Mouse (Mus musculus) layer of hippocampus, postnatal 25 days (tissue): ENCODE measurements at regions not wholly inside any gene's neighbourhood (a gene's known extent, or its start where the extent isn't known, plus 50 kb on each side); places are given as distances from the start of the nearest gene placed in this dataset.

Experiments
- DNase-seq, 2 experiments: peaks; one replicate each; pipeline ENCODE4 v3.0.0; 2022; ENCODE audit warnings: mixed read lengths in 2 of 2, low spot score in 1 of 2; ENCODE audit errors: extremely low spot score in 1 of 2

DNA sequence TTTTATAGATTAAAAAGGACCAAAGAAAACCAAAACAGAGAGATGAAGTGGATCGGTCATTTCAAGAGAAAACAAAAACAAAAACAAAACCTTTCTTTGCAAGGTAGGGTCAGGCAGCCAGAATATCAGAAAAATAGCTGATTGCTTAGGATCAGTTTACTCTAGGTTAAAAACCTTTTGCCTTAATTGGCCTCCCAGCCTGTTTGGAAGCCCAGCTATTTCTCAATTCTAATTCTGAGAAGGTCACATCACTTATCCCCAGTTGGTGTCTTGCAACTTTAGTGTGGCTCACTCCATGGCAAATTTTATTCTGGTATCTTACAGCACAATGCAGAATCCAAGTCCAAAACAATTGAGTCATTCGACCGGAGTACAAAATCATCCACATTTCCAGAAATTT, 70.0 kb downstream of the 1190002N15Rik start:
- no peak for DNase-seq

DNA sequence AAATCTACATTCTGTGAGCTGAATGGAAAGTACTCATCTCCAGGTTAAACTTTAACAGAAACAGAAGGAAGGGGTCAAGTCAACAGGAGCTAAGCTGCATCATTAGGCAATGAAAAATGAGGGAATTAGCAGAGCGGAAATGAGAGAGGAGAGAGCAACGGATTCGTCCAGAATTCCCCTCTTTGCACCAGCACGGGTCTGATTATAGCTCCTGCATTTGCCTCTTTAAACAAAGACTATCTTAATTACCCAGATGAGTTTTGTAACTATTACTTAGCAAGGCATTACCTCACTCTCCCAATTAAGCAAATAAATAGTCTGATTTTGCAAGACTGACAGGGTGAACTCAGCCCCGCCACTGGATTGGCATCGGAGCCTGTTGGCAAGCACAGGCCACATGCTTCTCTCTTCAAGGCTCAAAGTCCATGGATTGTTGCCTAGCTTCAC, 81.8 kb downstream of the 1190002N15Rik start:
- no peak for DNase-seq

DNA sequence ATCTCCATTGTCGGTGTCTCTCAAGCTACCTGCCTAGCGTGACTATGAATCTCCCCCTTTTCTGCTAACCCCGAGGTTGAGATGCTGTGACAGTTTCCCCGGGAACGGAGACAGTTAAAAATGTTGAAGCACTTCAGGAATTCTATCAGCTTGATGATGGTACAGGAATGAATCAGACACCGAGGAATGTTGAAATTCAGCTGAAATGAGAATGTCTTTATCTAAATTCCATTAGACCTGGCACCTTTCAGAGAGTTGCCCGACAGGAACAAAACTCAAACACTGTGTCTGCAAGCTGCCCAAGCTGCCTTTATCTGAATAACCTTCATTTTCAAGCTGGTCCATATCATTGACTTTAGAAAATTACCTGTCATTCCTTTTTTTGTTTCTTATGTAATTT, 82.4 kb downstream of the 1190002N15Rik start:
- DNase-seq, result no peak

DNA sequence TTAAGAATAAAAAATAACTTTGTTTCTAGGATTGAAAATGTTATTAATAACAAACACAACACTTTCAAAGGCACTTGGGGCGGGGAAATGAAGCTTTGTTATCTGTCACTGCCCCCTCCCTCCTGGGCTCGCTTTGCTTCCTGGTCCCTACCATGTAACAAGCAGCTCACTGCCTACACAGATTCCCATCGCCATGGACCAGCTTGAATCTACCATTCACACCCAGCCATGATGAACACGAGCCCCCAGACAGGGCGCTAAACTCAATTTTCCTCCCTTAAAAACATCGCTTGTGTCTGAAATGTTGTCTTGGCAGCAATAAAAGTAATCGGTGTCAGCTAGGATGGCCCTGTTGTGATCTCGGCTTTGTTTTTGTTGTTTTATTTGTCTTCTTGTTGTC, 88.0 kb downstream of the 1190002N15Rik start:
- DNase-seq, result no peak

DNA sequence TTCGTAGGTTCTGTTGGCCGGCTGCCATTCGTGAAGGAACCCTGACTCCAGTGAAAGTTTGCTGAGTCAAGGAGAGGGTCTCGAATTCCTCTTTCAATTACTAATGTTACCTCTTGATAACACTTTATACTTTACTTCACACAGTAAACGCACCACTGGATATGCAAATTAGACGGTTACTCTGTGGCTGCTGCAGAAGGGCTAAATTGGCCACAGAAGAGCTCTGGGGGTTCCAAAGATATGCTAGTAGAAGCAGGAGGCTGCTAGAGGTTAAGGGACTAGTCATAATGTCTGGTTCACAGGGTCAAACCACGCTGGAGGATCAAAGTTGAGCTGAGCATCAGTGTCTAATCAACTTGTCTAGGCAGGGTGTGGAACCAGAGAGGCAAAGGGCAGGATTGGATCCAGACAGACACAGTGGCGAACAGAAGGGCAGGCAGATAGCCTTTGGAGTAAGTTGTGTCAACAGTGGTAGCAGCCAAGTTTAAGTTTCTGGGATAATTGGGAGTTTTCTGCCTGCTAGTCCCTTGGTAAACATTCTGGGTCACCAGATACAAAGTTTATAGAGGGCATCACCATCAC, 91.6 kb downstream of the 1190002N15Rik start:
- no peak for DNase-seq

DNA sequence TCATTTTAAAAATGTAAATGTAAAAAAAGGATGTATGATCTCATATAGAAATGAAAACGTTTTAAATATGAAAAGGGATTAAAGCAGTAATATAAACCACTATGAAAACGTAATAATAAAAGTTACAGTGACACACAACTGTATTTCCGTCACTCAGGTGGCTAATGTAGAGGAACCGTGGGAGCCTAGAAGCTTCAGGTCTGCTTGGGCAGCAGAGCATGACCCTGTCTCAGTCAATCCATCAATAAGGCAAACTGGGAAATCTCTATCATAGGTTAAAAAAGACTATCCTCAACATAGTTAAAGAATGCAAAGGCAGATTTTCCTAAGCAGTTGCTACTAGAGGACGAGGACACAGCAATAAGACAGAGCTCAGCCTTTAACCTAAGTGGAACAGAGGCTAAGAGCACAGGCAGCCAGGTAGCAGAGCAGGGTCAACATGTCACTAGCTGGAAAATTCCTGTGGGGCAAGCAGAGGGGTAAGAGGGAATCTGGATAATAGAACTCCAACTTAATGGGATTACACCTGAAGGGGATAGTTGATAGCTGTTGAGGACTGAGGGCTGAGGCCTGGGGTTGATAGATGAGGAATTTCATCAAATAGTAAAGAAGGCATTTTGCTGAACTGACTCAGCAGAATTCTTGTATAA, 93.6 kb downstream of the 1190002N15Rik start:
- DNase-seq, result no peak

DNA sequence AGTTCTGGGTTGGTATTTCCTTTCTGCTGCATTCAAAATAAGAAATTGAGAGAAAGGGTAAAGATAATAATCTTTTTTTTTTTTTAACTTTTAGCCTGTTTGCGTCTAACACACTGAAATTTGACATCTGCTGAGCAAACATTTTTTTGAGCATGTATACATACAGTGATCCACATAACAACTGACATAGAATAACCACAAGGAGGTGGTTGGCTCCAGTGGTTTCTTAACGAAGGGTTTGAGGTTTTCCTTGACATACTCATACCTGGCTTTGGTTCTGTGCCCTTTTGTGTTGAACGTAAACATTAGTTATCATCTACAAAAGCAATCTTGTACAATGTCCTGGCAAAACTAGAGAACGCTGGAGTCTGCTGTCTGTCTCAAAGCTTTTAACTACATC, 96.5 kb downstream of the 1190002N15Rik start:
- no peak for DNase-seq

DNA sequence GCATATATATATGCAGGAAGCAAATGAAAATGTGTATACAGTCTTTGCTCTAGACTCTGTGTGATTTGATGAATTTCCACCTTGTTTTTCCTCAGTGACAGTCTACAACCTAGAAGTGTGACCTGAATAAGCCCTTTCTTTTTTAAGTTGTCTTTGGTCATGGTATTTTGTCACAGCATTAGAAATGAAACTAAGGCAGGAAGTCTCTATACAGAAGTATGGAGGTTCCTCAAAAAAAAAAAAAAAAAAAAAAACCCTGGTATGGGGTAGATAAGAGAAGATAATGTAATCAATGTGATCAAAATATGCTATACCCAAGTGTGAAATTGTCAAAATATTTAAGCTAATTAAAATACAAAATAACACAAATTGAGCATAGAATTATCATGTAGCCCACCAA, 104.4 kb downstream of the 1190002N15Rik start:
- DNase-seq, result no peak

DNA sequence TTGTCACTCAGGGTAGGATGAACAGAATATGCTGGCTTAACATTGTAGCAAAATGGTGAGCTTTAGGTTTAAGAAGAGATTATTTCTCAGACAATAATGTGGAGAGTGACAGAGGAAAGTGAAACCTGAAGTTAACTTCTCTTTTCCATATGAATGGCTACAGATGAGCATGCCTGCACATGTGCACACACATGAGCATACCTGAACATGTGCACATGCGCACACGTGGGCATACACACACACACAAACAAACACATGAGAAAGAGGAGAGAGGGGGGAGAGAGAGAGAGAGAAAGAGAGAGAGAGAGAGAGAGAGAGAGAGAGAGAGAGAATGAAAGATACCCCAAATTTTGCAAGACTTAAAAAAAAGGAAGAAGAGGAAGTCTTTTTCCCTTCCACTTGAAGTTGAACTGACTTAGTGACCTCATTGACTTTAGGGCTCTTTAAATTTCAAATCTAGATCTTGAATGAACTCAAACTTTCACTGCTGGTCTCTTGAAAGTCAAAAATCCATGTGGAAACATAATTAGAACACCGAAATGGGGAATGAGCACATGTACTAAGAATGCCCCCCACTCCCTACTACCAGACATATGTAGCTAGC, 105.6 kb downstream of the 1190002N15Rik start:
- DNase-seq, result no peak

DNA sequence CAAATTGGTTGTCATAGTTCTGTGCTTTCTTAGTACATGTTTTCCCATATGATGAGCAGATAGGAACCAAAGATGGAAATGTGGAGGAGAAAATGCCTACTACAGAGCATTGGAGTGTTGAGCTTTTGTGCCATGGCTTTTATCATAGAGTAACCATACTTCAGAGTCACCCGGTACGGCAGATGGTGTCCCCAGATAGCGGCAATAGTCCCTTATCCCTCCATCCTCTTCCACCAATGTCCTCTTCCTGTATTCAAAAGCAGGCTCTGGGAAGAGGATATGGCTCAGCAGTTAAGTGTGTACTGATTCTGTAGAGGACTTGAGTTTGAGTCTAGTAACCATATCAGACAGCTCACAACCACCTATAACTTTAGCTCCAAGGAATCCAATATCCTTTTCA, 106.3 kb downstream of the 1190002N15Rik start:
- DNase-seq, result no peak

DNA sequence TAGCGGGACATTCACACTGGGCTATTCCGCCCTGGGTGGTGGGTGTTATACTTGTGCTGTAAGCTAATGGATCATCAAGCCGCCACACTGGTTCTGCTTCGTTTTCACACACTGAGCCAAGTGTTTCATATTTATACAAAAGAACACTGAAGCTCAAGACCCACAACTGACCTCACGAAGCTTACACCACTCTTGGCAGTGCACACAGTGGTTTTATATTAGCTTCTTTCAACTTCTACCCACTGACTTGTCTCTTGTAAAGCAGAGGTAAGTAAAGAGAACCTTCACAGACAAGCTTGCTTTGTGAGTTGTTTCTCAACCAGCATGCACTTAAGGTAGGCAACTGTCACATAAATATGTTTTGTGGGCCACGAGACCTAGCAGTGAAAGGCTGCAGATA, 106.9 kb downstream of the 1190002N15Rik start:
- DNase-seq, result no peak

DNA sequence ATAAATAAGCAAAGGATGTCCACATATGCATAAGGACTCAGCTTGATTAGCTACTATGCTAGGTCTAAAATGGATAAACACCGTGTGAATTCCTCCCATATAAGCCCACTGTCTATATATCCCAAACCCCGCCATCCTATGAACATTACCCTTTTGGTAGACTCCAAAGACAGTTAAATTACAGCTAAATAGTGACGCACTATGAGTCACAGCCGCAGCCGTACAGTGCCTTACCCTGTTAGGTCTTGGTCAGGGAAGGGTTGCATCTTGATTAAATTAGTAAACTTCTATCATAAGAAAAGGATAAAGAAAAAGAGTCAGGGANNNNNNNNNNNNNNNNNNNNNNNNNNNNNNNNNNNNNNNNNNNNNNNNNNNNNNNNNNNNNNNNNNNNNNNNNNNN, 111.1 kb downstream of the 1190002N15Rik start:
- no peak for DNase-seq

DNA sequence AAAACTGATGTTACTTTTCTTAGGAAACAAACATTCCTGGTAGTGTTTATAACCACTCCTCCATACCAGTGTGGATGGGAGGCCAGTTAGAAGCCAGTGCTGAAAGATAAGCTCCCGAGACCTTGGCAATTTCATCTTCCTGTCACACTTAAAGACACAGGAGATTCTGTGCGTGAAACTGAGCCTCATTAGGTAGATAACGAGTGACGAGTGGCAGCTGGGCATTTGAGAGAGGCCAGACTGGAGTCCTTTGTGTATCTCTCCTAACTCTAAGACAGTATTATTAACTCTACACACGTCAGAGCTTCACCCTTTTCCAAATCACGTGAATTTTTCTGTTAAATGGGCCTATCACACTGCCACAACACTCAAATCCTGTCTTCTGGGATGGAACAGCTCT, 112.1 kb downstream of the 1190002N15Rik start:
- DNase-seq, result no peak

DNA sequence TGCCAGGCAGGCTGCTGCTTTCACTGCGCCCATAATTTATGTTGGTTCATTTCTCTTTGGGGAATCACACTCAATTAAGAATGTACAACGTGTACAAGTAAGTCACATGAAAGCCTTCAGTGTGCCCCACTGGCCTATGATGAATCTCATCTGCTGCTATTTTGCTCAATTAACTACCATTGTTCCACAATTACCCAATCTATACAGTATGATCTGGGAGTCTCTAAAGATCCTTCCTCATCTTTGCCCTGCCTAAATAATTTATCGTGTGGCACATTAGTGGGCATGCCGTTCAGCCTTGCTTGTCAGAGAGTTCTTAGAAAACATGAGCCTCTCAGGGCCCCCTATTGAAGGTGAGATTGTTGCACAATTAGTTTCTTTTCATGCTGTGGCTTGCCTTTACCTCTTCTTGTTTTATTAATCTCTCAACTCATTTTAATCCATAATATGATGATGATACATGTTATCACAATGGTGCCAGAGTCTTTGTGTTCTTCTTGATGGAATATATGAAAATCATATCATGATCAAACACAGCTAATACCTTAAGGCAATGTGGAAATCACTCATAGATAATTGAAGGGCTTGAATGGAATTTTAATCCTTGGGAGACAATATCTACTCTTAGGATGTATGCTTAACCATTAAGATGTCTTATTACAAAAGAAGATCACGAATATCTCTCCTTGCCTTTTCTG, 113.3 kb downstream of the 1190002N15Rik start:
- DNase-seq, result no peak

DNA sequence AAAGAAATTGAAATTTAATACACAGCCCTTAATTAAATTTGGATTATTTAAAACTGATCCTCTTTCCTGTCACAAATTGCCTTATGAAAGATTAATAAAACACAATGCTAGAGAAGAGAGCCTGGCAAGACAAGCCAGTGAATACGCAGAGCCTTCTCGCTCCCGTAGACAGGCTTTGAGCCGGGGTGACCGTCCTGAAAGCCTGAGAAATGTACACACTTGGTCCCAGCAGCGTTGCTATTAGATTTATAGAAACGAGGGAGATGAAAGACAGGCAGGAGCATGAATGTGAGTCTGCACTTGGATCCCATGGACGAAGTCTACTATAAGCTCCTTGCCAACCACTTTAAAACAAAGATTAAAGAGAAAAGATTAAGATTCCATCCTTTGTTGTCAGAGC, 127.3 kb downstream of the 1190002N15Rik start:
- DNase-seq, result no peak

DNA sequence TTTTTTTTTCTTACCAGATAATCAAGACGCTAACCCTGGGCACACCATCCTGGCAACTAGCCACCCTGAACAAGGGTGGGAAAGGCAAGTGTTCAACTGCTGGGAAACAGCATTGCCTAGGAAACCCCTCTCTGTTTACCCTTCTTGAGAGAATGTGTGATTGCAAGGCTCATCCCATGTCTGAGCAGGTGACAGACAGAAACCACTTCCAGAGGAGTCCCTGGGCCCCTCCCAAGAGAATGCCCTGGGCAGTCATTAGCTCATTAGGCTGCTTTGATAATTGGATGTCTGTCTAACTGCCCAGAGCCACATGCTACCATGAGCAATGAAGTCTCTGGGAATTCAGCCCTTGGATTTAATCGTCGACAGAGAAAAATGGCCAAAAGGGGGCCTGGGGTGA, 127.8 kb downstream of the 1190002N15Rik start:
- DNase-seq, result no peak

DNA sequence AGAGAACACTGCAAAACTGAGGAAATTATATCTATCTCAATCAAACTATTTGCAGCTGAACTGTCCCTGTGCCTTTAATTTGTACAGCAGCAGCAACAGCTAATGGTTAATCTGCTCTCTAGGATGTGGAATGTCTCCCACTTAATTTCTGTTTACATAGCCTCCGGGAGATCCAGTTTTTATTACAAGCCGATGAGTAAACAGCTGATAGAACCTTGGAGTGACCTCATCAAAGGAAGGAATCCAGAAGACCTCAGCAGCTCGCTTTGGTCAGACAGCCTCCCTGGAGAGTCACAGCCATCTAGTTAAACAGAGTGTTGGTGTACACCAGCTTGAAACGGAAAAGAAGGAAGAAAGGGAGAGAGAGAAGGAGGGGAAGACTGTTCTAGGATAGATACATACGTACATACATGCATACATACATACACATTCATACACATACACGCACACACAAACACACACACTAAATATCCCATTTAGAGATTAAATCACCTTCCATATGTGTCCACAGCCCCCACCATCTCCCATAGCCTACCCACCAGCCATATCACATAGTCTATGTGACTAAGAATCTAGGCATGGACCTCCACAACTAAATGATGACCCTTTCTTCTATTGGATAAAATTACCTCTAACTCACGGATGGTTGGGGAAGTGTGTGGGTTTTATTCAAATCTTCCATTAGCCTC, 129.1 kb downstream of the 1190002N15Rik start:
- no peak for DNase-seq

DNA sequence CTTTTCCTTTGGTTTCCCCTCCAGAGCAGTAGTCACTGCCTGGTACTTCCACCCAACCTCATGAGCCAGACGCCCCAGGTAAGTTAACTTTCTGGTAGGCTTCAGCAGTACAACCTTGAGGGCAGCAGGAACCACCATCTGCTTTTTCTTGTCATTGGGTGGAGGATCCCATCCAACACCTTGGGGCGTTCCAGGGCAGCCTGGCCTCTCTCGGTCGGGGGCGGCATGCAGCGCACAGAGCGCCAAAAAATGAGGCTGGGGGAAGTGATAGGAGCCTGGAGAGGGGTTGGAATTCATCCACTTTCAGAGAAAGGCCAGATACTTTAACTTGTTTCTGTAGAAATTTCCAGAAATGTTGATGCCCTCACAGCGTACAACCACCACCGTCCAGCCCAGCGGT, 130.2 kb downstream of the 1190002N15Rik start:
- no peak for DNase-seq

DNA sequence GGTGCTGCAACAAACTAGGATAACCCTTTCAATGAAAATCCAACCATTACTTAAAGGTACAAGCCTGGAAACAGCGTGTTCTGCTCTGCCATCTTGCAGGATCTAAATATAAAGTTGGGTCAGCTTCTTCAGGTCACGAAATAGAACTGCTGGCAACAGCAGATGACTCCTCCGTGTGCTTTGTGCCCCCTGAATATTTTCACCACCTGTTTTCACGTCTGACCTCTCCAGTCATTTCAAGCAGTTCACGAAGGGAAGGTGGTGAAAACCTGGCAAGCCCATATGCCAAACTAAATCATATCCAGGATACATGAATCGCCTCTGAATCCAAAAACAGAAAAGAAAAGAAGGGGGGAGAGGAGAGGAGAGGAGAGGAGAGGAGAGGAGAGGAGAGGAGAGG, 133.3 kb downstream of the 1190002N15Rik start:
- DNase-seq, result no peak

DNA sequence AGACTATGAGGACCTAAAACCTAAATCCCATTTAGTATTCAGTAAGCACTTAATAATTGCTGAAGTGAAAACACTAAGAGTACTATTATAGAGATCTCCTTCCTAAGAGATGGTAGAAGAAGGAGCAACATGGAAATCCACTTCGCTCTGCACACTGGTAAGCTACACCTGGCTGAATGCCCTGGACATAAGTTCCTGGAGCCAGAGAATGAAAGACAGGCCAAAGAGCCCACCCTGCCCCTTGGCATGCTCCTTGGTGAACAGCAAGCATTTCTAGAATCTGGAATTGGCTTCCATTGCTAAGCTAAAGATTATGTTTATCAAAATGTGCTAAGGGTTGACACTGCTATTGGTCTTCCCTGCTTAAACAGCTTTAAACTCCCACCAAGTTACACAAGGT, 137.3 kb downstream of the 1190002N15Rik start:
- no peak for DNase-seq

DNA sequence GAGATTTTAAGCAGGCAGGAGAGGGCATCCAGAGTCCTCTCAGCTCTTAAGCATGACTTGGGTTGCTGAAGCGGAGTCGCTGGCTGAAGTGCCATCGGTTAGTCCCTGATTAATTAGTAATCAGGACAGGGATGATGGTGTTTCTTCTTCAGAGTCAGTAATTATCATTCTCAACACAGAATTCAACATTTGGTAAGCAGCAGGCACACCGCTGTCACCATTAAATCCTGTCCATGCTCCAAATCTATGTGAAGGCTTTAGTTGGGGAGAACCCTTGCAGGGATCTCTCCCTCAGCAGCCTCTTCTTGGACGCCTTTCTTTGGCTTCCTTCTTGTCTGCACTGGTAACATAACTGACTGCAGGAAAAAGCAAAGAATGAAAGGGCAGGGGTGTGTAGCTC, 142.7 kb downstream of the 1190002N15Rik start:
- no peak for DNase-seq
